Mouse (Mus musculus) limb, embryonic 15.5 days (tissue): ENCODE measurements at regions not wholly inside any gene's neighbourhood (a gene's known extent, or its start where the extent isn't known, plus 50 kb on each side); places are given as distances from the start of the nearest gene placed in this dataset.
"Not testable (repeated sequence)": the region's sequence is repeated elsewhere in the genome, so short reads cannot be mapped to it uniquely, and the experiment has no call there.

ENCODE experiments used
- ATAC-seq: fragments of 200-750 bp; cut with Nextera tagmentation; 2 replicates; pipeline ENCODE4 v1.8.0; 2017; ENCODE audit warnings: low read depth, moderate TSS enrichment; ENCODE audit not compliant: insufficient number of reproducible peaks, low FRiP score, low TSS enrichment
- H3K27ac ChIP-seq: fragments of 300-500 bp; sonication (generic); 2 replicates; pipeline ENCODE4 v1.5.1; 2015; ENCODE audit warnings: moderate library complexity, mild to moderate bottlenecking, inconsistent platforms
- H3K27me3 ChIP-seq: fragments of 300-500 bp; sonication (generic); 2 replicates; pipeline ENCODE4 v1.6.1; 2015; ENCODE audit warnings: inconsistent platforms
- H3K36me3 ChIP-seq: fragments of 300-500 bp; sonication (generic); 2 replicates; pipeline ENCODE4 v1.6.1; 2015; ENCODE audit warnings: inconsistent platforms
- H3K4me1 ChIP-seq: fragments of 300-500 bp; sonication (generic); 2 replicates; pipeline ENCODE4 v1.6.1; 2015; ENCODE audit warnings: inconsistent platforms
- H3K4me2 ChIP-seq: fragments of 300-500 bp; sonication (generic); 2 replicates; pipeline ENCODE4 v1.6.1; 2015; ENCODE audit warnings: mild to moderate bottlenecking, inconsistent platforms
- H3K4me3 ChIP-seq: fragments of 300-500 bp; sonication (generic); 2 replicates; pipeline ENCODE4 v1.5.1; 2015; ENCODE audit warnings: mild to moderate bottlenecking, inconsistent platforms
- H3K9ac ChIP-seq: fragments of 300-500 bp; sonication (generic); 2 replicates; pipeline ENCODE4 v1.6.1; 2015; ENCODE audit warnings: inconsistent platforms
- H3K9me3 ChIP-seq: fragments of 300-500 bp; sonication (generic); 2 replicates; pipeline ENCODE4 v1.6.1; 2016; ENCODE audit warnings: inconsistent platforms
- WGBS: fragments of 180-500 bp; shearing (Covaris S2); methylation state at CpG from one replicate; pipeline ENCODE4 v1.1.7; 2015; 5-methylcytosine and 5-hydroxymethylcytosine counted together

- ATAC-seq: no peak
- Histone ChIP-seq H3K4me3 (no peak overlapping the region), H3K27ac (no peak overlapping the region), H3K4me1 (no peaks in the 10 kb centered on the region), H3K27me3 (no peaks in the 10 kb centered on the region), H3K9me3 (no peaks in the 10 kb centered on the region), H3K9ac (no peak overlapping the region), H3K36me3 (no peaks in the 10 kb centered on the region), H3K4me2 (no peak overlapping the region)
- 83% methylated on average over 5 of the region's 5 CpGs for WGBS
Observed at GRCm38 (mm10) chr3:36387431-36387830, 88.3 kb downstream of the Anxa5 start.

- no peak for ATAC-seq
- H3K4me2 ChIP-seq: no peak overlapping the region
- no peak overlapping the region for H3K9ac ChIP-seq
- no peak overlapping the region for H3K27ac ChIP-seq
- H3K4me3 ChIP-seq: no peak overlapping the region
- H3K9me3 ChIP-seq: no peaks in the 10 kb centered on the region
- H3K36me3 ChIP-seq: no peaks in the 10 kb centered on the region
- no peaks in the 10 kb centered on the region for H3K27me3 ChIP-seq
- 87% methylated on average over 4 of the region's 4 CpGs for WGBS
- no peaks in the 10 kb centered on the region for H3K4me1 ChIP-seq
Observed at GRCm38 (mm10) chr3:36383438-36383945, 92.2 kb downstream of the Anxa5 start.

- Histone ChIP-seq H3K27ac (no peak overlapping the region), H3K27me3 (no peaks in the 10 kb centered on the region), H3K9me3 (no peaks in the 10 kb centered on the region), H3K4me2 (no peak overlapping the region), H3K4me3 (no peak overlapping the region), H3K36me3 (no peaks in the 10 kb centered on the region), H3K9ac (no peak overlapping the region), H3K4me1 (no peaks in the 10 kb centered on the region)
- no peak for ATAC-seq
- 75% methylated on average over 5 of the region's 5 CpGs for WGBS
Observed at GRCm38 (mm10) chr3:36381621-36382193, 94.0 kb downstream of the Anxa5 start.

- Histone ChIP-seq H3K4me3 (no peak overlapping the region), H3K4me1 (no peaks in the 10 kb centered on the region), H3K36me3 (no peaks in the 10 kb centered on the region), H3K27ac (no peak overlapping the region), H3K27me3 (no peaks in the 10 kb centered on the region), H3K4me2 (no peak overlapping the region), H3K9ac (no peak overlapping the region), H3K9me3 (no peaks in the 10 kb centered on the region)
- 82% methylated on average over 2 of the region's 2 CpGs for WGBS
- ATAC-seq: no peak
Observed at GRCm38 (mm10) chr3:36375722-36376121, 100.0 kb downstream of the Anxa5 start.

GRCm38 (mm10) chr3:36374939-36375338 lies 100.8 kb downstream of the Anxa5 start:
- no peak overlapping the region for H3K27ac ChIP-seq
- H3K4me1 ChIP-seq: no peaks in the 10 kb centered on the region
- H3K9ac ChIP-seq: no peak overlapping the region
- no peak for ATAC-seq
- H3K9me3 ChIP-seq: no peaks in the 10 kb centered on the region
- no peaks in the 10 kb centered on the region for H3K27me3 ChIP-seq
- no peak overlapping the region for H3K4me2 ChIP-seq
- H3K36me3 ChIP-seq: no peaks in the 10 kb centered on the region
- WGBS: 45% methylated on average over 5 of the region's 5 CpGs
- no peak overlapping the region for H3K4me3 ChIP-seq

- H3K9ac ChIP-seq: no peak overlapping the region
- H3K4me1 ChIP-seq: no peaks in the 10 kb centered on the region
- H3K27me3 ChIP-seq: no peaks in the 10 kb centered on the region
- H3K36me3 ChIP-seq: no peaks in the 10 kb centered on the region
- H3K9me3 ChIP-seq: no peaks in the 10 kb centered on the region
- ATAC-seq: no peak
- no peak overlapping the region for H3K27ac ChIP-seq
- no peak overlapping the region for H3K4me3 ChIP-seq
- no peak overlapping the region for H3K4me2 ChIP-seq
- 61% methylated on average over 6 of the region's 6 CpGs for WGBS
Observed at GRCm38 (mm10) chr3:36360933-36361332, 114.8 kb downstream of the Anxa5 start.

- H3K9ac ChIP-seq, H3K27me3 ChIP-seq, H3K4me1 ChIP-seq, H3K36me3 ChIP-seq, H3K4me3 ChIP-seq, H3K4me2 ChIP-seq, H3K9me3 ChIP-seq, H3K27ac ChIP-seq, ATAC-seq: not testable (repeated sequence)
- WGBS: 89% methylated on average over 3 of the region's 3 CpGs
Observed at GRCm38 (mm10) chr3:36354201-36354600, 121.5 kb downstream of the Anxa5 start.

GRCm38 (mm10) chr3:36352032-36352742 lies 123.5 kb downstream of the Anxa5 start:
- H3K9me3 ChIP-seq: no peaks in the 10 kb centered on the region
- no peak overlapping the region for H3K27ac ChIP-seq
- H3K27me3 ChIP-seq: no peaks in the 10 kb centered on the region
- H3K4me1 ChIP-seq: no peaks in the 10 kb centered on the region
- no peak for ATAC-seq
- H3K4me2 ChIP-seq: no peak overlapping the region
- H3K36me3 ChIP-seq: no peaks in the 10 kb centered on the region
- 56% methylated on average over 4 of the region's 4 CpGs for WGBS
- H3K9ac ChIP-seq: no peak overlapping the region
- no peak overlapping the region for H3K4me3 ChIP-seq

GRCm38 (mm10) chr3:36349073-36349472 lies 126.6 kb downstream of the Anxa5 start:
- ATAC-seq: no peak
- WGBS: 88% methylated on average over 4 of the region's 4 CpGs

GRCm38 (mm10) chr3:36340889-36341533 lies 118.9 kb upstream of the Qrfpr start:
- Histone ChIP-seq H3K27ac (no peak overlapping the region), H3K4me3 (no peak overlapping the region), H3K4me1 (no peaks in the 10 kb centered on the region), H3K36me3 (no peaks in the 10 kb centered on the region), H3K4me2 (no peak overlapping the region), H3K9ac (no peak overlapping the region), H3K9me3 (no peaks in the 10 kb centered on the region), H3K27me3 (no peaks in the 10 kb centered on the region)
- ATAC-seq: no peak
- 60% methylated on average over 6 of the region's 6 CpGs for WGBS

More at GRCm38 (mm10) chr3:36349073-36349472, 126.6 kb downstream of the Anxa5 start:
- Histone ChIP-seq H3K4me1 (no peaks in the 10 kb centered on the region), H3K27ac (no peak overlapping the region), H3K4me3 (no peak overlapping the region), H3K27me3 (no peaks in the 10 kb centered on the region), H3K9me3 (no peaks in the 10 kb centered on the region), H3K36me3 (no peaks in the 10 kb centered on the region), H3K9ac (no peak overlapping the region), H3K4me2 (no peak overlapping the region)

- Histone ChIP-seq H3K27ac (no peak overlapping the region), H3K36me3 (no peaks in the 10 kb centered on the region), H3K27me3 (no peaks in the 10 kb centered on the region), H3K4me2 (no peak overlapping the region), H3K4me1 (no peaks in the 10 kb centered on the region), H3K4me3 (no peak overlapping the region), H3K9ac (no peak overlapping the region), H3K9me3 (no peaks in the 10 kb centered on the region)
- 77% methylated on average over 5 of the region's 5 CpGs for WGBS
- ATAC-seq: no peak
Observed at GRCm38 (mm10) chr3:36339656-36340055, 117.5 kb upstream of the Qrfpr start.

GRCm38 (mm10) chr3:36334279-36334678 lies 112.2 kb upstream of the Qrfpr start:
- H3K4me1 ChIP-seq: no peaks in the 10 kb centered on the region
- H3K4me2 ChIP-seq: no peak overlapping the region
- H3K4me3 ChIP-seq: no peak overlapping the region
- H3K9me3 ChIP-seq: no peaks in the 10 kb centered on the region
- ATAC-seq: no peak
- no peak overlapping the region for H3K27ac ChIP-seq
- H3K27me3 ChIP-seq: no peaks in the 10 kb centered on the region
- no peak overlapping the region for H3K9ac ChIP-seq
- 35% methylated on average over 5 of the region's 5 CpGs for WGBS
- H3K36me3 ChIP-seq: no peaks in the 10 kb centered on the region
